Mouse (Mus musculus) frontal cortex, adult (tissue): Measurements from ENCODE around the gene Med13l.

Source experiments
- ATAC-seq: cut with Nextera tagmentation; 2 replicates; pipeline ENCODE4 v1.9.2; 2017; ENCODE audit warnings: mild to moderate bottlenecking, moderate library complexity, mixed read lengths; ENCODE audit not compliant: low TSS enrichment

The Med13l gene

GRCm38 (mm10) chr5:118560385-118561085, at the start of gene Med13l:
Gene Med13l, plus strand, starts transcription at chr5:118560679.
- ATAC-seq: peak; percentile 20; the same call in 1 of the 2 replicates

- ATAC-seq: no peak
Observed at GRCm38 (mm10) chr5:118510969-118511368, 49.5 kb upstream of the Med13l start.

DNA sequence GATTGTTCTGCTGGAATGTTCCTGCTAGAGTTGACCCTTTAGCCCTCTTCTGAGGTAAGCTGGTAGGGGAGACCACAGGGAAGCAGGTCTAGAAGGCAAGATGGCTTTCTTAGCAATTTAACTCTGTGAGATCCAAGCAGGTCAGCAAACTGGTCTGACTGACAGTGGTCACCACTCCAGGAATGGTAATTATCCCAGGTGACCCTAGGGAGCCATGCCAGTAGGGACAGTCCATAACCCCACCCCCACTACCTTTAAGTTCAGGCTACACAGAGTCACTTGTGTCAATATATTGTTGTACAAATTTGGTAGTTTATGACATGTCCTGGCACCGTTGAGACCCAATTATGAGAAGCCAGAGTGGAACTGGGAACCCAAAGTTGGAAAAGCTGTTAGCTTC, 47.5 kb upstream of the Med13l start:
- no peak for ATAC-seq

DNA sequence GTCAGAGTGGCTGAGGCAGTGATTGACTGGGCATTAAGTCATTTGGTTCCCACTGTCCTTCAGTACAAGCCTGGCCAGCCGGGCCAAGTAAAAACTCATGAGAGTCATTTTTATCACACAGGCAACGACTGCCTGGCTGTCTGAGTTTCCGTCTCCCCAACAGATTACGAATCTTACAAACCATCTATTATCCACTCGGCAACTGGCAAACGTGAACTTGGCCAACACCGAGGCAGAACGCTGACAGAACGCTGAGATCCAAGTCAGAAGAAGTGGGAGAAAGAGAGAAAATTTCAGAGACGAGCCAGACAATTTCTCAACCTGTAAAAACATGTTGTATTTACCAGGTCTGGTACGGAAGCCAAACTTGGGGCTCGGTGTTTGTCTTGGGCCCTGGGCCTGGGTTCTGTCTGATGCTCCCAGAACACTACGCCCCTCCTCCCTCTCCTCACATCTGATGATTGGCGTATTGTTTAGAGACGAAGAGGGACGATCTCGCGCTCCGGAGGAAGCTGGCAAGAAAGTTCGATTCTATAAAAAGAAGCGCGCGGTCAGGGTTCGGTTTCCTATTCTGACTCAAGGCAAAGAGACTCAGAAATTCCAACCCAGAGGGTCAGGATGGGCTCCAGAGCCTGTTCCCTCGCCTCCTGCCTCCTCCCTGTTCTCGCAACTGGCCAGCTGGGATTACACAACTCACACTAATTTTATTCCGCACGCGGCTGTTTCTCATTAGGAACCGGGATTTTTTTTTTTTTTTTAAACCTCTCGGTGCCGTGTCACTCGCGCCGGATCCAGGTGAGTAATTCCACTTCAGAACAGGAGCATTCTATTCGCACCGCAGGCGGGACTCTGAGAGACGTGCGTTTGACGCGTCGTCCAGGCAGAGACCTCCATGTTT, 46.6 kb upstream of the Med13l start:
- ATAC-seq: peak; percentile 32; the same call in 1 of the 2 replicates

GRCm38 (mm10) chr5:118514527-118514831, 46.0 kb upstream of the Med13l start:
- ATAC-seq: no peak

GRCm38 (mm10) chr5:118514842-118515241, 45.6 kb upstream of the Med13l start:
- ATAC-seq: 0 out of 2 replicates have a peak, but pooled peaks have one; percentile 28

DNA sequence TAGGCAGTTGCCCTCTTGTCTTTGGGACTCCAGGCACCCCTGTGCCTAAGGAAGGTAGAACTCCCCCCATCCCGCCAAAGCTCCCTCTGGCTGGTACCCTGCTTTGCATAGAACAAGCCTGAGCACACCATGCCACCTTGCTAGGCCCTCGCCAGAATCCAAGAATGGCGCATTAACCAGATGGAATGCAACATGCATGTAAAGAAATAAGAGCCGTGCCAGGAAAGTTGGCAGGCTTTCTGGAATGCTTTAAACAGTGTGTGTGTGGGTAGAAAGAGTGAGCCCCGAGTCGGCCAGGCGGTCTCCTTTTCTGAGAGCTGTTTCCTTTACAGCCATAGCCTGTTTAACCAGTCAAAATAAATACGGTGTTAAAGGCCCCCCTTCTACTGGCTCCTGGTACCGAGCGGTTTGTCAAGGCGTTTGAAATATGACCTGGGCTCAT, 45.2 kb upstream of the Med13l start:
- peak; percentile 72 for ATAC-seq

DNA sequence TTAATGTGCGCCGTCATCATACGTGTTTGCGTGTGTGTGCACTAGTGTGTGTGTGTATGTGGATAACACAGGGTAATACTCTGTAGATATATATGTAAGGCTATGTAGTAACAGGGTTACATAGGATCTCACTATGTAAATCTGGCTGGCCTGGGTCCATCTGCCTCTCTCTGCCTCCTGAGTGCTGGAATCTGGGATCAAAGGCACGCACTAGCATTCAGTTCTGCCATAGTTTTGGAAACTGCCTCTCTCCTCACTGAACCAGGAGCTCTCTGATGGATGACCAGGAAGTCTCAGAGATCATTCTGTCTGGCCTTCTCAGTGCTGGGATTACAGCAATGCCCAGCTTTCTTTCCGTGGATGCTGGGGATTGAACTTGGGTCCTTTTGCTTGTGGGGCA, 44.4 kb upstream of the Med13l start:
- ATAC-seq: no peak

DNA sequence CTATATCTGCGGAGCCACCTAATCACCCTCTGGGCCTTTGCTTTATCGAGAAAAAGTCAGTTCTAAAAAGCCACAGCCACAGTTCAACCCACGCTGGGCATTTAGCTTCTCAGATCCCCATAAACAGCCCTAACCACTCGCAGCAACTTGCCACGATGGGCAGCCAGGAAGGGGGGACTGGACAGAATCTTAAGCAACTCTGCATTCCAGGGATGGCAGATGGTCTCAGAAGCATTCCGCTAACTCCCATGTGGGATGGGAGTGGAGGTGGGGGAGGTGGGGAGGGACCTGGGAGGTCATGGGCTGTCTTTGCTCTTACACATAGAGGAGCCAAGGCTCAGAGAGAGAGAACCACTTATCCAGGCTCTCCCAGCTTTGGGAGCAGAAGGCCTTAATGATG, 44.0 kb upstream of the Med13l start:
- no peak for ATAC-seq

DNA sequence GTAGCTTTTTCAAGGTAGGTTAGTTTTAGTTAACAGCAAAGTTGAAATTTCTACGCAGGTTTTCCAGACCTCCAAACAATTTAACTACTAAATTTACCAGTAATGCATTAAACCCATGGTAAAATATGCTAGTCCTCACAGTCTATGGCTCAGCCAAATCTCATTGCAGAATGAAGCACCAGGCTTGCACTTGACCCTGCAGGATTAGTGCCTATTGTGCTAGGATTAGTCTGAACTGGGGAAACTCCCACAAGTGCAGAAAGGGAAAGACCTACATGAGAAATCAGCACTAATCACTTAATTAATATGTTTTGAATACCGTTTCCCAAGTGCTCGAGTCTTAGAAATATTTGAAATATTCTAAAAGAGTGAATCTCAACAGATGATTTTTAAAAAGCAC, 40.0 kb upstream of the Med13l start:
- no peak for ATAC-seq

- no peak for ATAC-seq
Observed at GRCm38 (mm10) chr5:118524400-118524799, 36.1 kb upstream of the Med13l start.

DNA sequence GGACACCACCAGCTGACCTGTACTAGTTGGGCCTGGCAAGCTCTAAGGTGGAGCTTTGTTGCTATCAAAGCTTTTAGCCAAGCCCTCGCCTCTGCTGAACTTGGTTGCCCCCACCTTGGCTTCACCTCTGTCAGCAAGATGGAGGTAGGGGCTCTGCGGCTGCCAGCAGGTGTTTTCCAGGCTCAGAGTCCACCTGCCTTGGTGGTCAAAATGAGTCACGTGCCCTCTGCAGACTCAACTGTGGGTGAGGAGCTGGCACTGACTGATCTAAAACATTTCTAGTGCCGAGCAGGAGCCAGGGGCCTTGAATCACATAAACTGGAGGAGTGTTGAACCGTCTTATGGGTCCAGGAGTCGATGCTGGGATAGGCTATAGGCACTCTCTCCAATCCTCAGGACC, 34.8 kb upstream of the Med13l start:
- ATAC-seq: no peak

DNA sequence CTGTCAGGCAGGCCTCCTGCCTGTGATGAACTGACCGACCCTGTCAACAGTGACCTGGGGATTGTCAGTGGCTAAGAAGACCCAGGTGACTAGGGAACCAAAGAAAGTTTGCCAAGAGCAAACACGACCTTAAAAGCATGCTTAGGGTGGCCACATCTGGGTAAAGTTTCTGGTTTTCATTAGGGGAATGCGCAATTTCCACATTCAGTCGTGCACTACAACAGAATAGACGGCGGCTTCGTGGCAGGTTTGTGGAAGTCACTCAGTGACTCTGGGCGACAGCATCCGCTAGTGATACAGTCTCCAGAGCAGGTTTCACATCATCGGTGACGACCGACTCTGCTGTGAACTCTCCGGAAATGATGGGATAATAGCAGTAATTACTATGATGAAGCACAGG, 34.0 kb upstream of the Med13l start:
- no peak for ATAC-seq

GRCm38 (mm10) chr5:118529241-118529640, 31.2 kb upstream of the Med13l start:
- no peak for ATAC-seq

- ATAC-seq: no peak
Observed at GRCm38 (mm10) chr5:118532125-118532524, 28.4 kb upstream of the Med13l start.

DNA sequence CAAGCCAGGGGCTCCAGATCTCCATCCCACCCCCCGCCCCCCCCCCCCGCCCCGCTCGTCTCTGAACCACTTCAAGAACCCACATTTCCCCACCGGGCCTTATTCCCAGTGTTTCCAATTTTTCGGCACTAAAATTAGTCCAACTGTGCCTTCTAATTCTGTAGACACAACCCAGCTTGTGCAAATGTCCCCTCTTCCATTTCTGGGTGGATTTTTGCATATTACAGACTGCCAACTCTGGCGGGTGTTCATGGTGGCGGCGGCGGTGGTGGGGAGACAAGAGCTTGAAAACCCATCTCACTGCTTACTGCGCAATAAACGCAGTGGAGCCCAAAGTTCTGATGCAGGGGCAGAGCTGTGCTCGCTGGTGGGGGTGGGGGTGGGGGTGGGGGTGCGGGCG, 27.8 kb upstream of the Med13l start:
- ATAC-seq: peak; percentile 80

DNA sequence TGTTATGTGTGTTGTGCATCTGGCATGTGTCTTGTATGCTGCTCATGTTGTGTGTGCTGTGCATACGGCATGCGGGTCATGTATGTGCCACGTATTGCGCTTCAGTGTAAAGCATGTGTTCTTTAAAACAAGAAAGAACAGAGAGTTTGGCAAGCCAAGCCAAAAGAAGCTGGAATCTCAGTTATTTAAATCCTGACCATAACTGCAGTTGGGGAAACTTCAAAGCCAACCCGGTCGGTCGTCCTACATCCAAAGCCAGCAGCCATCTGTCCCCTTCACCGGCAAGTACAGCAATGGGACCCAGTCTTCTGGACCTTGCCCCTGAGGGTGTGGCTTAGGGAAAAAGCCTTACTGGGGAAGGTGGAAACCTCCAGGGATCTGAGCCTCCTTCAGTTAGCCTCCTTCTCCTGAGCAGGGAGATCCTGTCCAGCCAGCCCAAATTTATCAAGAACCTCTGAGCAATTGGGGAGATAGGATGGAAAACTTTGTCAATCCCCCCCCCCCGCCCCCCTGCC, 26.0 kb upstream of the Med13l start:
- no peak for ATAC-seq

DNA sequence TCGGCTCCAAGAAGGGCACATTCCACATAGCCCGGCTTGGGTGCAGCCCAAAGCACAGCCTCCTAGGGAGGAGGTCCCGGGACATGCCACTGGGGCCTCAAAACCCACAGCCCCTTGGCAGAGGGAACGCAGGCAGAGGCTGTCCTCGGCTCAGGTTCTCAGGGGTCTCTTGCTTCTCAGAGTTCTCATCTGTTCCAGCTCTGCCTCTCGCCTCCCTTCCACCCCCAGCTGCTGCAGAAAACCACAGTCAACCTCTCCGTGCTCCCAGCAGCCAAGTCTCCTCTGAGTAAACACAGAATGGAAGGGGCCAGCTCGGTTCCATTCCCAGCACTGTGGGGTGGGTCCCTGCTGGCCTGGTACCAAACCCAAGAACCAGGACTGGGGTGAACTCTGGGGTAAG, 25.3 kb upstream of the Med13l start:
- ATAC-seq: no peak

- ATAC-seq: no peak
Observed at GRCm38 (mm10) chr5:118538487-118538886, 22.0 kb upstream of the Med13l start.

DNA sequence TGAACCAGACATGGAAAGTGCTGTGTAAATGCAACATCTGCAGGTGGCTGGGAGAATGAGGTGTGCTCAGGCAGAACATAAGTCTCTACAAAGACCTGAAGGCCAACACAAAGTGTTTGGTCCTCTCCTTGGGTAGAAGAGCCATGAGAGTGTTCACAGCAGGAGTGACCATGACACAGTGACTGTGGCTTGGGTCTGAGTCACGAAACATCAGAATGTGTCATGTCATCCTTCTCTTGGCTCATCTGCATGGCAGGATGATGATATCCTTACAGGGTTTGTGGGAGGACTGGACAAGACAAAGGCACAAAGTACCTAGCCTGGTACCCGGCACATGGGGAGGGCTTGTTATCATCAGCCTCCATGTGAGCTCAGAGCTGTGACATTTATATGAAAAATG, 16.7 kb upstream of the Med13l start:
- ATAC-seq: no peak

DNA sequence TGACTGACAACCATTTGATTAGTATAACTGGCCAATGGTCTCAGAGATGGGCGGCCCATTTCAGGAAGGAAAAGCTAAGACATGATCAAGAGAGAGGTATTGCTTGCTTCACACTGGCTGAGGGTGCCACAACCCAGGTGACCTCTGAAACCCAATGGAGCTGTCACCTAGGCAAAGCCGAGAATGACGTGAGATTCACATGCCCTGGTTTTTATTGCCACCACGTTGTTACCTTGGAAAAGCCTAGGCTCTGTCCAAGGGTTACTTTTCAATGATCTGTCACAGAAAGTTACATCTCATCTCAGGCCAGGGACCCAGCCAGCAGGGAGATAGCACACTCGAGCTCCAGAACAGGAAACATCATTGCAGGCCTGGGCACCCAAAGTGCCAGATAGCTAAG, 10.0 kb upstream of the Med13l start:
- no peak for ATAC-seq

DNA sequence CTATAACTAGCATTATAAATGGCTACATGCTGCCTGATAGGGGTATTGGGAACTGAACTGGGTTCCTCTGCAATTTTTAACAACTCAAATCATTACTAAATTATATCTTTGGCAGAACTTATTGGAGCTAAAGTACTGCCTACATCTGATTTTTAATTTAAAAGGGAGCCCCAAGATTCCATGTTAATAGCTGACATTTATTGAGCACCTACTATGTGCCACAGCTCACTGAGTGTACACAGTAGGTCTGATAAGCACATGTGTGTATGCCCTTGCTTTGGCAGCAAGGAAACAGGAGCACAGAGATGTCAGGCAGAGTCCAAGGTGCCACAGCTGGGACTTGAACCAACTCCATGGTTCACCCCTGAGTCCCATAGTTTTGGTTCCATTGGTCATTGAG, 7.2 kb upstream of the Med13l start:
- ATAC-seq: no peak

GRCm38 (mm10) chr5:118555305-118555704, 5.2 kb upstream of the Med13l start:
- ATAC-seq: no peak
